Mouse (Mus musculus): ENCODE results near the gene Gm49342.

The Gm49342 gene

GRCm38 (mm10) chr14:50981207-50981606 is 36.9 kb downstream of the Gm49342 start:
- CTCF ChIA-PET = no interaction called here

- CTCF ChIA-PET = no interaction called here
Measured at GRCm38 (mm10) chr14:50981837-50982236, 37.5 kb downstream of the Gm49342 start.

DNA sequence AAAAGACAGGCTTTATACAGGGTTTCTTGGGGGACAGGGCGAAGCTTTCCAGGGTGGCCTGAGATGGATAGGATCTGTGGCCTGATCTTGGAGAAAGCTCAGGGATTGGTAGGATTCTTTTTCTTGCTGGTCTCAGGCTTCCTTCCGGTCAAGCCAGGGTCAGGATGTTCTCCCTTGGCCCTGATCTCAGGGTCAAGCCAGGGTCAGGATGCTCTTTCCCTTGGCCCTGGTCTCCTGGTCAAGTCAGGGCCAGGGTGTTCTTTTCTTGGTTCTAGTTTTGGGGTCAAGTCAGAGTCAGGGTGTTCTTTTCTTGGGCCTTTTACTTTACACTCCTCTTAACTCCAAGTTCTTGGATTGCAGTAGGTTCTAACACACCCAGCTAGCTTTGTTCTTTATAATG is 43.4 kb downstream of the Gm49342 start:
- CTCF ChIA-PET = no interaction called here

DNA sequence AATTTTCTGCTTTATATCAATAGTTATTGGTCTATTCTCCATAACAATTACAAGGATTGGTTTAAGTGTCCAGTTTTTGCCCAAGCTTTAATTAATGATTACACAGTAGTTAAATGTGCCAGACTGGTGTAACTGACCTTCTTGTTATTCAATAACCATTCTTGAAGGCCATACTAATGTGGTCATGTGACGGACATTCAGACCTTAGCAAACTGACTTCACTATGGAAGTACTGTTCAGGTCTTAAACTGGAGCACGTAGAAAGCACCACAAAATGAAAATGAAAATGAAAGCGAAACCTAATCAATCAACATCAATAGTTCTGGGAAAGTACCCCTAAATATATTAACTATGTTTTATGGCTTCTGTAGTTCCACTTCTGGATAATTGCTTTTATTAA is 46.7 kb downstream of the Gm49342 start:
- CTCF ChIA-PET = no interaction called here

- CTCF ChIA-PET = interaction anchor here (1.4 kb wide), 1 partner anchor 68 kb away, joined by 5 read pairs; no protein-coding TSS in a partner anchor
Measured at GRCm38 (mm10) chr14:50997088-50997487, 52.8 kb downstream of the Gm49342 start.

DNA sequence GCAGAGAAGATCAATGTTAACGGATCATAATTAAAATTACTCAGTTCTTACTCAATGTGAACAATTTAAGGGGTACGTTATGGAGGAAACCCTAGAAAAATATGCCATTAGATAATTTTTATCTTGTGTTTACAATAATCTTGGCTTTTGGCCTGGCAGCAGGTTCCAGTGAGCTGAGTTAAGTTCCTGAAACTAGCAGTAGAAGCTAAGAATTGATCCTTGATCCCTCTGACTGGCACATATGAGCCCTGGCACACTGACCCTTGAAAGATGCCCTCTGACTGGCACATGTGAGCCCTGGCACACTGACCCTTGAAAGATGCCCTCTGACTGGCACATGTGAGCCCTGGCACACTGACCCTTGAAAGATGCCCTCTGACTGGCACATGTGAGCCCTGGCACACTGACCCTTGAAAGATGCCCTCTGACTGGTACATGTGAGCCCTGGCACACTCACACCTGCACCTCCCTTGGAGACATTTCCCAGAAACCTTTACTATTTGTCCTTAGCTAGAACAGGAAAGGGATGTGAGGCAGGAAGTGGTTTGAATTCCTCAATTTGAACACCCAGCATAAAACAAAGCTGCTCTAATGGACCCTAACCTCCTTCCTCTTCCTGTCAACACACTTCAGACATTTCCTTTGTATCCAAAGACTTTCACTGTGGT is 53.8 kb downstream of the Gm49342 start:
- CTCF ChIA-PET = interaction anchor here (1.4 kb wide), 1 partner anchor 67 kb away, joined by 5 read pairs; no protein-coding TSS in a partner anchor

DNA sequence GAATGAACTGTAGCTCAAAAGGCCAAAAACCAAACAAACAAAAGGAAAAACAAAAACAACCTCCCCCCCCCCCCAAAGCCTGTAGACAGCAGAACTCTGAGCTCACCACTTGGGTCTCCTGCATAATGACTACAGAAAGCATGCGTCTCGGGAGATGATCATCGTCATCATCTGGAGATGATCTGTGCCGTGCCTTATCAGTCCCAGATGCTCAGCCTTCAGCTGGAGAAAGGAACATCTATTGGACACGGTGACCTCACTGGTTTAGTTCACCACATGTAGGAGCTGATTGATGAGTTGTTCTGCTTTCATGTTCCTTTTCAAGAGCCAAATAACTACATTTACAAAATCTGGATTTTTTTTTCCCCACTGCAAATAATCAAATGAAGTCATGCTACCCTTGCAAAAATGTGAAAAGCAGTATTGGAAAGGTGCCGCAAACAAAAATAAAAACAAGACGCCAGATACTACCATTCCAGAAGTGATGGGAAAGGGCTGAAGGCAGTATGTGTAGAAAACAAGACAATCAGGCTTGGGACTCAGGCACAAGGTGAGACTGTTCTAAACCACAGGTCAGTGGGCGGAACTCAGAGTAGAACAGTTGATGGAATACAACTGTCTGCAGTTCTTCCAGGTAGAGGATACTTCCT is 63.0 kb downstream of the Gm49342 start, which contains the start of gene Rnase10:
Gene Rnase10, plus strand, starts transcription at position 600 of the 650 bp plus-strand sequence.
- CTCF ChIA-PET = interaction anchor here (1.0 kb wide), 1 partner anchor 24 kb away, joined by 3 read pairs; no protein-coding TSS in a partner anchor

DNA sequence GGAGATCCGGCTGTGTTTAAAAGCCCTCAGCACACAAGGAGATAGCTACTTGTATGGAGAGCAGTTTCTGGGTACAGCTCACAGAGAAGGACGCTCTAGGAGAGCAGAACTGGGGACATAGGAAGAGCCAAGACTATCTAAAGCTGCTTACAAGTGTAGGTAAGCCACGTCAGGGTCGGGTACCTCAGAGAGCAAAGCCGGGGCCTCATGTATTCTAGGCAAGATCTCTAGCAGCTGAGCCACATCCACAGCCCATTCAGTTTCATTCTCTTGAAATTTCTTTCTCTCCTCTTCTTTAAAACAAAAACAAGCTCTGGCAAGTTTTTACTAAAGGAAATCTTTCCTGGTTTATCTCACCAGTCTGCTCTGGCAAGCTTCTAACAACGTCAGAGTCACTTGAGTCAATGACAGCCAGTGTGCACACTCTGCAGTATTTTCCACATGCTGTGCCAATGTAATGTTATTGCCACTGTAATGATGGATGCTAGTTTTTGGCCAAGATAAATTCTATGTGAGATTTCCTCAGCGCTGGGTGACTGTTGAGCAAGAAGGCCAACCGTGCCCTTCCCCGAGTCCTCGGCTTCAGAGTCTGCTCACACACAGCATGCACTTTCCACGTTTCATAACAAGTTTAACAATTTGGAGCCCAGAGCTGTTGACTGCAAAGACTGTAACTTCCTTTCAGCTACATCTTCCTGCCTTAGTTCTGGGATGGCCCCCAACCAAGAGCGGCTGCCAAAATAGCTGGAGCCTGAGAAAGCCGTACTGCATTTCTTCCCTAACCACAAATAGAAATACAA is 63.8 kb downstream of the Gm49342 start:
- CTCF ChIA-PET = no interaction called here

DNA sequence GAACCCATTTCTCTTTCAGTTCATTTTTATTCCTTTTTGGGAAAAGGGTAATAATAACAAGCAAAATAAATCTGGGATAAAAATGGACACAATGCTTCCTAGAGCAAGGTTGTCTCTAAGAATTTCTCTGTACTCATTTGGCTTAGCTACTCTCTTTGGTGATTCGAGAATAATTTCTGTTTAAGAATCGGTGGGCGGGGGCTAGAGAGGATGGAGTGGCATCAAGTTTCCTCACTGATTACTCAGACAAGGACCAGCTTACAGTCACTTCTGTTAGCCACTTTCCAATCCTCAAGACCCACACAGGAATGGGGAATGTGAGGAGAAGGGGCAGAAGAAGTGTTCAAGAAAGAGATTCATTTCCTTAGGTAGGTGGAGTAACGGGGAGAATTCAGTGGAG is 64.5 kb downstream of the Gm49342 start:
- CTCF ChIA-PET = no interaction called here

DNA sequence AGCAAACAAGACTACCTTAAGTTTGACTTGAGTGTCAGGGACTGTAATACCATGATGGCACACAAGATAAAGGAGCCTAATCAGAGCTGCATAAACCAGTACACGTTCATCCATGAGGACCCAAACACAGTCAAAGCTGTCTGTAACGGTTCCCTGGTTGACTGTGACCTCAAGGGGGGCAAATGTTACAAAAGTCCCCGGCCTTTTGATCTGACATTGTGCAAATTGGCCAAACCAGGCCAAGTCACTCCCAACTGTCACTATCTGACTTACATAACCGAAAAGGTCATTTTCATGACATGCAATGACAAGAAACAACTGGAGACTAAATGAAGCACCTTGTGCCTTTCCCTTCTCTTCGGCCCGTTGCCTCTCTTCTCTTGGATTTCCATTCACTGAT is 65.3 kb downstream of the Gm49342 start:
- CTCF ChIA-PET = no interaction called here

Measured in spleen, embryonic (tissue).